Mouse (Mus musculus): ENCODE data around the gene Baiap3. TPM values are rescaled to one million over a fixed set of nuclear protein-coding genes. Genes with fewer than 3 reads are reported as not detected.
"Not testable (repeated sequence)": the region's sequence is repeated elsewhere in the genome, so short reads cannot be mapped to it uniquely, and the experiment has no call there.

The Baiap3 gene
- total RNA-seq, 2 experiments from 2014 or later: 0.54 TPM; not detected in 1

GRCm38 (mm10) chr17:25248033-25248750 is 8.0 kb downstream of the Baiap3 start:
- DNase-seq (ENCODE audit: low spot score in 2 of 2): no peak

DNA sequence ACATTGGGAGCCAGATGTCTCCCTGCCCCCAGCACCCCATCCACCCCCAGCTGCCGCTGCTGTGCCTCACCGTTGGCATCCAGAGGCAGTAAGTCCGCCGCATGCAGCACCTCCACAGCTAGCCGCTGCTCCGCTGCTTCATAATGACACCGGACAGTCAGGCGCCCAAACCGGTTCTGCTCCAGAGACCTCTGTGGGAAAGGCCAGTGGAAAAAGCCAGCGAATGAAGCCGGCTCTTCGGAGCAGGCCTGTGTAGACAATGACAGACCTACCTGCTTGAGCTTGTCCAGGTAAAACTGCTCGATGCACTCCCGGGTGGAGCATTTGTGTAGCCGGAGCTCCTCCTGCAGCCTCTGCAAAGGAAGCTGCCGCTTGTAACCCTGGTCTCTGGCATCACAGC is 11.9 kb downstream of the Baiap3 start:
- no peak for DNase-seq (ENCODE audit: low spot score in 2 of 2)

DNA sequence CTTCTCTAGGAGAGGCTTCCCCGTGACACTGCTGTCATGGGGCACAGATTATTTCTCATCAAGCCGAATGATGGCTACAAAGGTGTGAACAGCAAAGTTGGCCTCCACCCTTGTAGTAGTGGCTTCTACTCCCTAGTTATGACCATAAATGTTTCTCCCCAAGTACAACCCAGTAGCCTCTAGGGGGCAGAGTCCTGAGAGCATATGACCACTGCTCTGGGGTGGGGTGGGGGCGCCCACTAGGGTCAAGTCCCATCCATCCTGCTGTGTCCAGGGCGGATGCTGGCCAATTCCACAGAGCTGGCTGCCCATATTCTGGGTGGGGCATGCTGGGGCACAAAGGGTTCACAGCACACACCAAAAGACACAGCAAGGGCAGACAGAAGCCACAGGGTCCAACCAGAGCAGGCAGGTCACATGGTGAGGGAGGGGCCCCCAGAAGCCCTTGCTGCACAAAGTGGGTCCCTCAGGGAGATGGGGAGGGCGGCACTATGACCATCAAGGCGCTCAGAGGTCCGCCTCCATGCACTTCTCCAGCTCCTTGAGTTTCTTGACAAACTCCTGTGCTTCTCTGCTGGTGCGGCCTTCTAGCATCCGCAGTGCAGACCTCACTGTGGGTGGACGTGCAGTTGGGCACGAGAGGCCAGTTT is 12.9 kb downstream of the Baiap3 start:
- no peak for DNase-seq (ENCODE audit: low spot score in 2 of 2)

GRCm38 (mm10) chr17:25239695-25240636 is 16.2 kb downstream of the Baiap3 start, which contains the start of the genes Gnptg and Tsr3:
Gnptg (minus strand) TSS chr17:25240124.
Tsr3 (plus strand) TSS chr17:25240170.
- peak; percentile 74 to 88 for DNase-seq (ENCODE audit: low spot score in 2 of 2)

GRCm38 (mm10) chr17:25235635-25236034 is 20.5 kb downstream of the Baiap3 start:
- no peak for DNase-seq (ENCODE audit: low spot score in 2 of 2)

GRCm38 (mm10) chr17:25231621-25232020 is 24.5 kb downstream of the Baiap3 start:
- DNase-seq (ENCODE audit: low spot score in 2 of 2): not testable (repeated sequence)

- DNase-seq (ENCODE audit: low spot score in 2 of 2): no peak
Observed at GRCm38 (mm10) chr17:25230700-25231099, 25.5 kb downstream of the Baiap3 start.

DNA sequence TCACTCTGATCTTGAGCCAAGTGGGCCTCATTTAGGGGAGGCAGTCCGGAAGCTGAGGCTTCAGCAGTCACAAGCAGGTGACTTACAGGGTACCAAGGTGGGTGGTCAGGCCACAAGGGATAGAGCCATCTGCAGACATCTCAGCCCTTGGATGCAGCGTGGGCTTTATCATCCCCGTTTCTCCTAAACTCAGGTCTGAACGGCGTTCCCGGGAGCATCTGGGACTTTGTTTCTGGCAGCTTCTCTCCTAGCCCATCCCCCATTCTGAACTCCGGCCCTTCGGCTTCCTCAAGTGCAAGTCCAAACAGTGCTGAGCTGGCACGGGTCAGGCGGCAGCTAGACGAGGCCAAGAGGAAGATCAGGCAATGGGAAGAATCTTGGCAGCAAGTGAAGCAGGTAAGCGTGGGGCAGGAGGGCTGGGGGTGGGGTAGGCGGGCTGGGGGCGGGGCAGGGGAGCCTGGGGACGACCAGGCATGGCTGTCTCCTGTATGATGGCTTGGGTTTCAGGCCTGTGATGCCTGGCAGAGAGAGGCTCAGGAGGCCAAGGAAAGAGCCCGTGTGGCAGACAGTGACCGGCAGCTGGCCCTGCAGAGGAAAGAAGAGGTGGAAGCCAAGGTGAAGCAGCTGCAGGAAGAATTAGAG is 26.0 kb downstream of the Baiap3 start:
- not testable (repeated sequence) for DNase-seq (ENCODE audit: low spot score in 2 of 2)

GRCm38 (mm10) chr17:25227991-25228390 is 28.2 kb downstream of the Baiap3 start:
- DNase-seq (ENCODE audit: low spot score in 2 of 2): no peak

DNA sequence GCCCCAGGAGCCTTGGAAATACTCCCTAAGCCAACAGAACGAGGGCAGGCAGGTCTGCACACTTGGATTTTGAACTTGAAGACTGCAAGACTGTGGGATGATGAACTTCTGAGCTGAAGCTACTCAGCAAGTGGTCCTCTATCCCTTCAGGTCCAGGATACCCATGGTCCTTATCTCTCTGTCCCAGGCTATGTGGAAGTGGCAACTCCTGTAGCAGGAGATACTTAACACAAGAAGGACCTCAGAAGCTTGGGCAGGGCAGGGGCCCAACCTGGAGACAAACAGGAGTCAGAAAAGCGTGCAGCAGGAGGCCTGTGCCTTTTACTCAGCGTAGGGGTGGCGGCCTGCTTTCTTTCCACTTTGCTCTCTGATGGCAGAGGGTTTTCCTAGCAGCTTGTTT is 30.5 kb downstream of the Baiap3 start:
- no peak for DNase-seq (ENCODE audit: low spot score in 2 of 2)

GRCm38 (mm10) chr17:25224586-25225222 is 31.5 kb downstream of the Baiap3 start:
- no peak for DNase-seq (ENCODE audit: low spot score in 2 of 2)

GRCm38 (mm10) chr17:25222951-25223601 is 33.1 kb downstream of the Baiap3 start:
- no peak for DNase-seq (ENCODE audit: low spot score in 2 of 2)

DNA sequence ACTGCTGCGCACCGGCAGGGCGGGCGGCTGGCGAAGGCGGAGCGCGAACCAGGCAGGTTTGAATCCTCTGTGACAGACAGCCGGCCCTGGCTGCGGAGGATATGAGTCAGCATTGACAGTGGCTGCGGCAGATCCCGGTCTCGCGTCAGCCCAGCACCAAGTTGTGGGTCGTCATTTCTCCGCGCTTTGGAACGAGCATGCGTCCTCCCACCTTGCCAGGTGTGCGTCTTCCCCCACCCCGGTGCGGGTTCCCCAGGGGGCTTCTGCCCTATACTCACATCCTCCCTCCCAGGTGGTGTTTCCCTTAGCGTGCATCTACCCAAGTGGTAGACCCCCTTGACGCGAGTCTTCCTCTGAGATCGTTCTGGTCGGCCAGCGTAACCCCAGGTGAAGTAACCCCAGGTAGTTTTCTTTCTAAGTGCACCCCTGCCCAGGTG is 33.6 kb downstream of the Baiap3 start:
- DNase-seq (ENCODE audit: low spot score in 2 of 2): not testable (repeated sequence)

GRCm38 (mm10) chr17:25221821-25222503 is 34.2 kb downstream of the Baiap3 start:
- DNase-seq (ENCODE audit: low spot score in 2 of 2): no peak

DNA sequence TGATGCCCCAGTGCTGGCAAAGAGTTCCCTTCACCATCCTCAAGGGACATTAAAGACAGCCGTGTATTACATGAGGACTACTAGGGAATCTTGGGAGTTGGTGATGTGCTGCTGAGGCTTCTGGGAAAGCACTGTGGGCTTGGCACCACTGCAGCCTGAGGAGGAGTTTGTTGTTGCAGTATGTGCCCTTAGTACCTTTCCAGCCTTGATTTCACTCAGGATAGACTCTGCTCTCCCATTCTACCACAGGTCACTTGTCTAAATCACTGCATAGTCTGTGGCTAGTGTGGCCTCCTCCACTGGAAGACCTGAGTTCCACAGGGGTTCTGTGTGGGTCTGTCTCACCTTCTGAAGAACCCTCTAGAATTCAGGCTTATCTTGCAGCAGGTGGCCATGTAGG is 35.4 kb downstream of the Baiap3 start:
- no peak for DNase-seq (ENCODE audit: low spot score in 2 of 2)

- DNase-seq (ENCODE audit: low spot score in 2 of 2): no peak
Observed at GRCm38 (mm10) chr17:25219492-25220295, 36.5 kb downstream of the Baiap3 start.

DNA sequence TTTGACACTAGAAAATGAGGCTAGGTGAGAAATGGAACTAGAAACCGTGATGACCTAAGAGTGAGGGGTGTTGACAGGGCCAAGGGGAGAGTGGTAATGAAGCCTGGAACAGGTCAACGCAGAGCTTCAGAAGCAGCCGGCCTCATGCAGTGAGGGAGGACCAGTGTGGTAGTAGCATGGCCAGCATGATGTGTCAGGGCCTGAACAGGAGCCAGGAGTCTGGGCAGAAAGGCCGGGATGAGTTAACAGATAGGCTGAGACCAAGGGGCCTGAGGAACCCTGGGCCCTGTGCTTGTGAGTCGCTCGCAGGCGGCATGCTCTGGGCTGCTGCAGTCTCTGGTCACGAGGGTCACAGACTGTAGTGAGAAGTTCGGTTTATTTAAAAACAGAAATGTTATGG is 37.2 kb downstream of the Baiap3 start:
- DNase-seq (ENCODE audit: low spot score in 2 of 2): no peak

DNA sequence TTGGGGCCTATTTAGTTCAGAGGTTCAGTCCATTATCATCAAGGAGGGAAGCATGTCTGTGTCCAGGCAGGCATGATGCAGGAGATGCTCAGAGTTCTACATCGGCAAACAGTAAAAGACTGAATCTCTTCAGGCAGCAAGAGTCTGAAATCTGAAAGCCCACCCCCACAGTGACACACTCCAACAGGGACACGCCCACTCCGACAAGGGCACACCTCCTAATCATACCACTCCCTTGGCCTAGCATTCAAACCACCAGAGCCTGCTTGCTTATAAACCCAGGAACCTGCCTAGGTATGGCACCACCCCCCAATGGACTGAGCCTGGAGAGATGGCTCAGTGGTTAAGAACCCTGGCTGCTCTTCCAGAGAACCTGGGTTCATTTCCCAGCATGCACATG is 40.7 kb downstream of the Baiap3 start:
- no peak for DNase-seq (ENCODE audit: low spot score in 2 of 2)

DNA sequence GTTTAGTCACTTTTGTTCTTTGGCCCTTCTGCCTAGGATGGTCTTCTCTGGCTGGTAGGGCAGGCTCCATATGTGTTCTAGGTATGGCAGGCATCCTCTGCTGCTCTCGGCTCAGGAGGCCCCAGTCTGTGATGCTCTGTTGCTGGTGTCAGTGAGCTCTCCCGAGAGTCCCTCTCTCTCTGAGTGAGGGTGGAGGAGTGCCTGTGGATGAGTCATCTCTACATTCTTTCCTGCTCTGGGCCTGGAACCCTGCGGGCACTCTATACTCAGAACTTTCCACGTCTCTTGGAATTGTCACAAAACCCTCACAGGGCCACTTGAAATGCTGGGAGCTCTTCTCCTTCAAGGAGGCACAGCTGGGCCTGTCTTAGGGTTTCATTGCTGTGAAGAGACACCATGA is 44.5 kb downstream of the Baiap3 start:
- no peak for DNase-seq (ENCODE audit: low spot score in 2 of 2)
